8 mouse cellular contexts compared by ENCODE assay signal in genomic region chr19:23447988-23448497, GRCm38 (mm10). TPM values are rescaled to one million over a fixed set of nuclear protein-coding genes. Genes with fewer than 3 reads are reported as not detected.
DNase-seq lines count a peak whose midpoint lies in the region; ATAC-seq and TF ChIP-seq lines count a peak whose summit lies in the region.

Gene Mamdc2, minus strand, starts transcription at chr19:23448442.

- no peak for TF ChIP-seq EP300 in liver, postnatal 0 days (IDR thresholded peaks at IDR 0.05; ENCODE audit: low read depth)

- TF ChIP-seq CTCF in left cerebral cortex, adult 2 months (IDR thresholded peaks at IDR 0.05), result no peak
- TF ChIP-seq CTCF in liver, postnatal 0 days (IDR thresholded peaks at IDR 0.05; ENCODE audit: low read depth), result no peak

- ATAC-seq in forebrain, embryonic 13.5 days, result peak; percentile 79
- peak; percentile 75 for ATAC-seq in hindbrain, embryonic 16.5 days
- no peak for ATAC-seq in liver, postnatal 0 days
- peak; percentile 54; the same call in 1 of the 2 replicates for ATAC-seq in neural tube, embryonic 12.5 days (ENCODE audit: low FRiP score, low read depth)

- peak within 1 kb of the TSS; percentile 24; the same call in 1 of the 2 replicates for H3K27ac ChIP-seq in left cerebral cortex, adult 2 months
- H3K27ac ChIP-seq in forebrain, embryonic 13.5 days, result no peak within 1 kb of the TSS
- H3K27ac ChIP-seq in hindbrain, embryonic 16.5 days (ENCODE audit: low read depth, low read length), result no peak within 1 kb of the TSS
- H3K27ac ChIP-seq in liver, postnatal 0 days (ENCODE audit: low read depth), result no peak within 1 kb of the TSS
- H3K27ac ChIP-seq in neural tube, embryonic 12.5 days, result no peak within 1 kb of the TSS

- H3K4me1 ChIP-seq in forebrain, embryonic 13.5 days, result peaks cover 16% of the 10 kb centered on the region
- H3K4me1 ChIP-seq in hindbrain, embryonic 16.5 days (ENCODE audit: control insufficient read depth, insufficient read depth, low read depth, low read length), result peaks cover 14% of the 10 kb centered on the region
- peaks cover 7% of the 10 kb centered on the region; the same call in 1 of the 2 replicates for H3K4me1 ChIP-seq in liver, postnatal 0 days (ENCODE audit: insufficient read depth)
- H3K4me1 ChIP-seq in neural tube, embryonic 12.5 days, result peaks cover 18% of the 10 kb centered on the region

- peak within 1 kb of the TSS; percentile 53 for H3K4me3 ChIP-seq in left cerebral cortex, adult 2 months
- H3K4me3 ChIP-seq in forebrain, embryonic 13.5 days, result peak within 1 kb of the TSS; percentile 46
- peak within 1 kb of the TSS; percentile 42 for H3K4me3 ChIP-seq in hindbrain, embryonic 16.5 days (ENCODE audit: low read length)
- H3K4me3 ChIP-seq in liver, postnatal 0 days (ENCODE audit: low read depth, low read length), result peak within 1 kb of the TSS; percentile 44
- peak within 1 kb of the TSS; percentile 39 for H3K4me3 ChIP-seq in neural tube, embryonic 12.5 days

- 4% methylated on average over 19 of the region's 19 CpGs for WGBS in forebrain, embryonic 13.5 days
- WGBS in hindbrain, embryonic 16.5 days, result 5% methylated on average over 18 of the region's 19 CpGs
- 3% methylated on average over 18 of the region's 19 CpGs for WGBS in liver, postnatal 0 days (ENCODE audit: insufficient replicate concordance)
- under 1% methylated on average over 19 of the region's 19 CpGs for WGBS in neural tube, embryonic 12.5 days

- intact Hi-C loops in left cerebral cortex, adult 2 months (cut with DNase I), result no loop called here

- H3K4me2 ChIP-seq in forebrain, embryonic 13.5 days, result peak within 1 kb of the TSS; percentile 95
- H3K4me2 ChIP-seq in hindbrain, embryonic 16.5 days (ENCODE audit: low read length), result peak within 1 kb of the TSS; percentile 70
- H3K4me2 ChIP-seq in liver, postnatal 0 days (ENCODE audit: low read depth, low read length), result peak within 1 kb of the TSS; percentile 73
- H3K4me2 ChIP-seq in neural tube, embryonic 12.5 days (replicated peaks), result peak within 1 kb of the TSS; percentile 94

- H3K27me3 ChIP-seq in forebrain, embryonic 13.5 days, result peaks cover 10% of the 10 kb centered on the region; the same call in 1 of the 2 replicates
- H3K27me3 ChIP-seq in hindbrain, embryonic 16.5 days (replicated peaks; ENCODE audit: control insufficient read depth, insufficient read depth, low read length), result no peaks in the 10 kb centered on the region
- peaks cover 9% of the 10 kb centered on the region; the same call in 1 of the 2 replicates for H3K27me3 ChIP-seq in liver, postnatal 0 days (ENCODE audit: insufficient read depth, low read length)
- H3K27me3 ChIP-seq in neural tube, embryonic 12.5 days (replicated peaks), result 0 out of 2 replicates have a peak, but pooled peaks cover 8% of the 10 kb centered on the region

- DNase-seq in left cerebral cortex, adult 2 months (ENCODE audit: extremely low spot score in 1 of 2, low spot score in 2 of 2), result peak in 1 of 2 experiments; percentile 22
- DNase-seq in left cerebral cortex, adult 8-10 months (ENCODE audit: low spot score in 2 of 2), result no peak
- DNase-seq in brain, adult 2 months (ENCODE audit: low read depth, low spot score), result peak; percentile 16
- DNase-seq in liver, postnatal 0 days, result peak; percentile 14
- DNase-seq in spleen, postnatal 36 days (ENCODE audit: low spot score in 2 of 2), result no peak

- H3K9me3 ChIP-seq in forebrain, embryonic 13.5 days (replicated peaks), result no peaks in the 10 kb centered on the region
- H3K9me3 ChIP-seq in hindbrain, embryonic 16.5 days (ENCODE audit: control insufficient read depth, low read length), result peaks cover 4% of the 10 kb centered on the region
- H3K9me3 ChIP-seq in liver, postnatal 0 days (ENCODE audit: low read length), result no peaks in the 10 kb centered on the region
- no peaks in the 10 kb centered on the region; the same call in 1 of the 2 replicates for H3K9me3 ChIP-seq in neural tube, embryonic 12.5 days

- no peaks in the 10 kb centered on the region for H3K36me3 ChIP-seq in forebrain, embryonic 13.5 days (ENCODE audit: poor library complexity, severe bottlenecking)
- no peaks in the 10 kb centered on the region for H3K36me3 ChIP-seq in hindbrain, embryonic 16.5 days (ENCODE audit: control insufficient read depth, insufficient read depth, low read length)
- no peaks in the 10 kb centered on the region for H3K36me3 ChIP-seq in liver, postnatal 0 days (replicated peaks; ENCODE audit: insufficient read depth, low read length)
- no peaks in the 10 kb centered on the region for H3K36me3 ChIP-seq in neural tube, embryonic 12.5 days

- peak within 1 kb of the TSS; percentile 60 for H3K9ac ChIP-seq in forebrain, embryonic 13.5 days
- peak within 1 kb of the TSS; percentile 37 for H3K9ac ChIP-seq in hindbrain, embryonic 16.5 days (ENCODE audit: low read depth, low read length)
- H3K9ac ChIP-seq in liver, postnatal 0 days (replicated peaks), result no peak within 1 kb of the TSS; the same call in 1 of the 2 replicates
- H3K9ac ChIP-seq in neural tube, embryonic 12.5 days, result peak within 1 kb of the TSS; percentile 48

RNA-seq across cellular contexts. Expression of gene Mamdc2, which starts in this region (rescaled TPM):
- 1 to 10 TPM; 1.2 to 1.4 TPM for total RNA-seq in left cerebral cortex, adult 2 months (2021)
- total RNA-seq in left cerebral cortex, adult 8-10 months (2022), result 1 to 10 TPM in 3 of 4 experiments, under 1 TPM in 1; 0.80 to 2.4 (median 1.3) TPM
- polyA plus RNA-seq in forebrain, embryonic 13.5 days (2015; fragmentation: Nextera tagmentation; extraction: Ambion mirVana), result 1.0 and 1.4 TPM in 2 replicates
- polyA plus RNA-seq in hindbrain, embryonic 16.5 days (2015; fragmentation: Nextera tagmentation; extraction: Ambion mirVana), result 2.5 and 2.6 TPM in 2 replicates
- polyA plus RNA-seq in liver, postnatal 0 days (2015; fragmentation: Nextera tagmentation; extraction: Ambion mirVana), result 0.89 and 0.92 TPM in 2 replicates
- 2.3 and 2.4 TPM in 2 replicates for polyA plus RNA-seq in neural tube, embryonic 12.5 days (2016; fragmentation: Nextera tagmentation; extraction: Ambion mirVana)

Comparison
In these comparisons a context has a peak if more than half of its experiments do, and no peak if none do; other contexts are left out.
1. Peak in DNase-seq, H3K4me3 ChIP-seq and H3K4me2 ChIP-seq in liver, postnatal 0 days; RNA of the gene not detected or under 1 TPM.